Mouse (Mus musculus): ENCODE measurements around the gene Mepce.

Gene Mepce

GRCm38 (mm10) chr5:137786109-137786942 lies 1.1 kb downstream of the Mepce start:
- DNase-seq = peak; percentile 98

GRCm38 (mm10) chr5:137785164-137786031 lies 2.1 kb downstream of the Mepce start:
- no peak for DNase-seq

GRCm38 (mm10) chr5:137784546-137784945 lies 2.9 kb downstream of the Mepce start:
- DNase-seq = no peak

GRCm38 (mm10) chr5:137783901-137784540 lies 3.4 kb downstream of the Mepce start:
- no peak for DNase-seq

- no peak for DNase-seq
These were observed 4.5 kb downstream of the Mepce start for GRCm38 (mm10) chr5:137782776-137783522.

GRCm38 (mm10) chr5:137781661-137782060 lies 5.8 kb downstream of the Mepce start:
- DNase-seq = no peak

- DNase-seq = peak; percentile 21
These were observed 8.2 kb downstream of the Mepce start for GRCm38 (mm10) chr5:137779053-137779933.

GRCm38 (mm10) chr5:137778635-137779034 lies 8.8 kb downstream of the Mepce start, which contains the start of gene Ppp1r35:
TSS of gene Ppp1r35 (plus strand) at chr5:137778849.
- DNase-seq = peak; percentile 97

- DNase-seq = no peak
These were observed 10.1 kb downstream of the Mepce start for GRCm38 (mm10) chr5:137777267-137777845.

GRCm38 (mm10) chr5:137776408-137776918 lies 11.0 kb downstream of the Mepce start:
- no peak for DNase-seq

GRCm38 (mm10) chr5:137775587-137776290 lies 11.7 kb downstream of the Mepce start:
- DNase-seq = no peak

GRCm38 (mm10) chr5:137772755-137773154 lies 14.7 kb downstream of the Mepce start:
- DNase-seq = no peak

- no peak for DNase-seq
These were observed 16.7 kb downstream of the Mepce start for GRCm38 (mm10) chr5:137770709-137771108.

GRCm38 (mm10) chr5:137768475-137768874 lies 19.0 kb downstream of the Mepce start:
- DNase-seq = no peak

GRCm38 (mm10) chr5:137766270-137766669 lies 21.2 kb downstream of the Mepce start:
- no peak for DNase-seq

GRCm38 (mm10) chr5:137764609-137765340 lies 22.7 kb downstream of the Mepce start:
- DNase-seq = no peak

- peak; percentile 82 for DNase-seq
These were observed 27.5 kb downstream of the Mepce start for GRCm38 (mm10) chr5:137759971-137760412.

- DNase-seq = no peak
These were observed 28.4 kb downstream of the Mepce start for GRCm38 (mm10) chr5:137758921-137759534.

GRCm38 (mm10) chr5:137757887-137758286 lies 29.6 kb downstream of the Mepce start:
- peak; percentile 68 for DNase-seq
